Mouse (Mus musculus) left cerebral cortex, adult 2 months (tissue): ENCODE data around the gene Enpp7. TPM values are rescaled to one million over a fixed set of nuclear protein-coding genes. Genes with fewer than 3 reads are reported as not detected.

Experiments
- DNase-seq, 2 experiments: peaks; one replicate each; pipeline ENCODE4 v3.0.0; 2021 to 2022; ENCODE audit warnings: low spot score in 2 of 2, mixed read lengths in 1 of 2; ENCODE audit errors: extremely low spot score in 1 of 2
- H3K27ac ChIP-seq: fragments of 200-600 bp; 2 replicates; pipeline ENCODE4 v1.8.1; 2022
- H3K4me3 ChIP-seq: fragments of 200-600 bp; 2 replicates; pipeline ENCODE4 v1.8.1; 2022
- CTCF ChIP-seq: fragments of 200-600 bp; IDR thresholded peaks from 2 replicates; pipeline ENCODE4 v1.8.1; 2022; ENCODE audit warnings: antibody characterized with exemption, mild to moderate bottlenecking, moderate library complexity
- intact Hi-C: fragments of 180-260 bp; cut with DNase I; formaldehyde crosslinking; loops from one replicate; pipeline ENCODE4 v1.15.1; 2025
- total RNA-seq, 2 experiments: library from RNA; stranded (reverse); gene quantifications; 2 replicates each; pipeline ENCODE4 v1.2.3; 2021

Gene Enpp7
- total RNA-seq, 2 experiments from 2014 or later = not detected

GRCm38 (mm10) chr11:118972431-118973377 lies 15.3 kb upstream of the Enpp7 start:
- DNase-seq = no peak
- H3K27ac ChIP-seq = no peak overlapping the region
- H3K4me3 ChIP-seq = no peak overlapping the region
- intact Hi-C loops = no loop called here
- no peak for TF ChIP-seq CTCF

- H3K27ac ChIP-seq = no peak overlapping the region
- intact Hi-C loops = loop anchor here (2.0 kb wide), 1 partner anchor 64 kb away; the partner anchor contains the start of gene Rbfox3
- H3K4me3 ChIP-seq = no peak overlapping the region
- no peak for TF ChIP-seq CTCF
- no peak for DNase-seq
Observed at GRCm38 (mm10) chr11:118974340-118974739, 13.6 kb upstream of the Enpp7 start.

- Histone ChIP-seq H3K27ac (no peak overlapping the region), H3K4me3 (no peak overlapping the region; the same call in 1 of the 2 replicates)
- intact Hi-C loops = loop anchor here (2.0 to 5.0 kb wide), 2 partner anchors 65 to 233 kb away; partner anchors contain the start of gene Rbfox3
- TF ChIP-seq CTCF = peak; percentile 96
- DNase-seq = peak; percentile 70 to 77
Observed at GRCm38 (mm10) chr11:118975427-118975826, 12.6 kb upstream of the Enpp7 start.

- intact Hi-C loops = loop anchor here (2.0 to 5.0 kb wide), 2 partner anchors 65 to 234 kb away; partner anchors contain the start of gene Rbfox3
- DNase-seq = no peak
Observed at GRCm38 (mm10) chr11:118975917-118976316, 12.1 kb upstream of the Enpp7 start.

GRCm38 (mm10) chr11:118980388-118980787 lies 7.6 kb upstream of the Enpp7 start:
- intact Hi-C loops = no loop called here
- DNase-seq = no peak
- H3K4me3 ChIP-seq = no peak overlapping the region
- TF ChIP-seq CTCF = no peak
- no peak overlapping the region for H3K27ac ChIP-seq

More at GRCm38 (mm10) chr11:118975917-118976316, 12.1 kb upstream of the Enpp7 start:
- Histone ChIP-seq H3K4me3 (no peak overlapping the region; the same call in 1 of the 2 replicates), H3K27ac (no peak overlapping the region)
- no peak for TF ChIP-seq CTCF

- no peak for DNase-seq
- H3K27ac ChIP-seq = no peak overlapping the region
- peak; percentile 27 for TF ChIP-seq CTCF
- intact Hi-C loops = no loop called here
- no peak overlapping the region for H3K4me3 ChIP-seq
Observed at GRCm38 (mm10) chr11:118981012-118981776, 6.8 kb upstream of the Enpp7 start.

- intact Hi-C loops = no loop called here
- no peak for TF ChIP-seq CTCF
Observed at GRCm38 (mm10) chr11:118982593-118983113, 5.3 kb upstream of the Enpp7 start.

GRCm38 (mm10) chr11:118985571-118985970 lies 2.4 kb upstream of the Enpp7 start:
- TF ChIP-seq CTCF = no peak
- no peak overlapping the region for H3K27ac ChIP-seq
- DNase-seq = no peak
- intact Hi-C loops = no loop called here
- H3K4me3 ChIP-seq = no peak overlapping the region

More at GRCm38 (mm10) chr11:118982593-118983113, 5.3 kb upstream of the Enpp7 start:
- no peak for DNase-seq
- no peak overlapping the region for H3K27ac ChIP-seq
- H3K4me3 ChIP-seq = no peak overlapping the region

GRCm38 (mm10) chr11:118992781-118993180 lies 4.8 kb downstream of the Enpp7 start:
- H3K4me3 ChIP-seq = no peak overlapping the region
- intact Hi-C loops = no loop called here
- no peak overlapping the region for H3K27ac ChIP-seq
- TF ChIP-seq CTCF = no peak
- DNase-seq = no peak

- no peak for TF ChIP-seq CTCF
- no peak for DNase-seq
- Histone ChIP-seq H3K4me3 (no peak overlapping the region), H3K27ac (no peak overlapping the region)
- intact Hi-C loops = no loop called here
Observed at GRCm38 (mm10) chr11:118995448-118995847, 7.5 kb downstream of the Enpp7 start.

- DNase-seq = no peak
- intact Hi-C loops = no loop called here
- Histone ChIP-seq H3K27ac (no peak overlapping the region), H3K4me3 (no peak overlapping the region)
- TF ChIP-seq CTCF = no peak
Observed at GRCm38 (mm10) chr11:118997182-118997581, 9.2 kb downstream of the Enpp7 start.
